Mouse (Mus musculus): Measurements from ENCODE around the gene Pcdh17. TPM values are rescaled to one million over a fixed set of nuclear protein-coding genes. Genes with fewer than 3 reads are reported as not detected.

The Pcdh17 gene
- polyA plus RNA-seq, 1 experiment, result 35.2 TPM

- WGBS, result 1% methylated on average over 21 of the region's 21 CpGs
- peak overlapping the region; percentile 6 for H3K27ac ChIP-seq (ENCODE audit: insufficient read depth, low read depth, low read length)
- peaks cover 11% of the 10 kb centered on the region; the same call in 1 of the 2 replicates for H3K4me1 ChIP-seq (ENCODE audit: control insufficient read depth, insufficient read depth, low read length)
- TF ChIP-seq POLR2A (IDR thresholded peaks at IDR 0.05; ENCODE audit: insufficient read depth, low read depth, low read length), result no peak
- no peak for TF ChIP-seq CTCF (IDR thresholded peaks at IDR 0.05; ENCODE audit: insufficient read depth, low read depth, low read length)
- peak overlapping the region; percentile 88 for H3K4me3 ChIP-seq (ENCODE audit: insufficient read depth, low read depth, low read length)
Observed at GRCm38 (mm10) chr14:84444663-84445502, 1.5 kb downstream of the Pcdh17 start.

GRCm38 (mm10) chr14:84445503-84446410 lies 2.4 kb downstream of the Pcdh17 start:
- Histone ChIP-seq H3K4me1 (ENCODE audit: control insufficient read depth, insufficient read depth, low read length) (peaks cover 11% of the 10 kb centered on the region; the same call in 1 of the 2 replicates), H3K27ac (ENCODE audit: insufficient read depth, low read depth, low read length) (peak overlapping the region; percentile 6), H3K4me3 (ENCODE audit: insufficient read depth, low read depth, low read length) (peak overlapping the region; percentile 88)
- WGBS, result under 1% methylated on average over 59 of the region's 59 CpGs
- TF ChIP-seq POLR2A (IDR thresholded peaks at IDR 0.05; ENCODE audit: insufficient read depth, low read depth, low read length) (0 out of 2 replicates have a peak, but pooled peaks have one; percentile 29), CTCF (IDR thresholded peaks at IDR 0.05; ENCODE audit: insufficient read depth, low read depth, low read length) (no peak)

DNA sequence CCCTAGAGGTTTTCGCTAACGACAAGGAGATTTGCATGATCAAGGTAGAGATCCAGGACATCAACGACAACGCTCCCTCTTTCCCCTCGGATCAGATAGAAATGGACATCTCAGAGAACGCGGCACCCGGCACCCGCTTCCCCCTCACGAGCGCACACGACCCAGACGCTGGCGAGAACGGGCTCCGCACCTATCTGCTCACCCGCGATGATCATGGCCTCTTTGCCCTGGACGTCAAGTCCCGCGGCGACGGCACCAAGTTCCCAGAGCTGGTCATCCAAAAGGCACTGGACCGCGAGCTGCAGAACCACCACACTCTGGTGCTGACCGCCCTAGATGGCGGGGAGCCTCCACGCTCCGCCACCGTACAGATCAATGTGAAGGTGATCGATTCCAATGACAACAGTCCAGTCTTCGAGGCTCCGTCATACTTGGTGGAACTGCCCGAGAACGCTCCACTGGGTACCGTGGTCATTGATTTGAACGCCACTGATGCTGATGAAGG lies 3.1 kb downstream of the Pcdh17 start:
- WGBS, result 5% methylated on average over 37 of the region's 37 CpGs
- H3K4me1 ChIP-seq (ENCODE audit: control insufficient read depth, insufficient read depth, low read length), result peaks cover 11% of the 10 kb centered on the region; the same call in 1 of the 2 replicates
- H3K27ac ChIP-seq (ENCODE audit: insufficient read depth, low read depth, low read length), result peak overlapping the region; percentile 6
- peak overlapping the region; percentile 88 for H3K4me3 ChIP-seq (ENCODE audit: insufficient read depth, low read depth, low read length)
- TF ChIP-seq CTCF (IDR thresholded peaks at IDR 0.05; ENCODE audit: insufficient read depth, low read depth, low read length) (no peak), POLR2A (IDR thresholded peaks at IDR 0.05; ENCODE audit: insufficient read depth, low read depth, low read length) (no peak)

DNA sequence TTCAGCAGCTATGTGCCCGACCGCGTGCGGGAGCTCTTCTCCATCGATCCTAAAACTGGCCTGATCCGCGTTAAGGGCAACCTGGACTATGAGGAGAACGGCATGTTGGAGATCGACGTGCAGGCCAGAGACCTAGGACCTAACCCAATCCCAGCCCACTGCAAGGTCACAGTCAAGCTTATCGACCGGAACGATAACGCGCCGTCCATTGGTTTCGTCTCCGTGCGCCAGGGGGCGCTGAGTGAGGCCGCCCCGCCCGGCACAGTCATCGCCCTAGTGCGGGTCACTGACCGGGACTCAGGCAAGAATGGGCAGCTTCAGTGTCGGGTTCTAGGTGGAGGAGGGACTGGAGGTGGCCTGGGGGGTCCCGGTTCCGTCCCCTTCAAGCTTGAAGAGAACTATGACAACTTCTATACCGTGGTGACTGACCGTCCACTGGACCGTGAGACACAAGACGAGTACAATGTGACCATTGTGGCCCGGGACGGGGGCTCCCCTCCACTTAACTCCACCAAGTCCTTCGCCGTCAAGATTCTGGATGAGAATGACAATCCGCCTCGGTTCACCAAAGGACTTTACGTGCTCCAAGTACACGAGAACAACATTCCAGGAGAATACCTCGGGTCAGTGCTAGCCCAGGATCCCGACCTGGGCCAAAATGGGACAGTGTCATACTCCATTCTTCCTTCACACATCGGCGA lies 3.7 kb downstream of the Pcdh17 start:
- Histone ChIP-seq H3K4me1 (ENCODE audit: control insufficient read depth, insufficient read depth, low read length) (peaks cover 11% of the 10 kb centered on the region; the same call in 1 of the 2 replicates), H3K4me3 (ENCODE audit: insufficient read depth, low read depth, low read length) (peak overlapping the region; percentile 88), H3K27ac (ENCODE audit: insufficient read depth, low read depth, low read length) (peak overlapping the region; percentile 10)
- TF ChIP-seq CTCF (IDR thresholded peaks at IDR 0.05; ENCODE audit: insufficient read depth, low read depth, low read length) (peak; percentile 76; the same call in 1 of the 2 replicates), POLR2A (IDR thresholded peaks at IDR 0.05; ENCODE audit: insufficient read depth, low read depth, low read length) (no peak)
- WGBS, result 6% methylated on average over 45 of the region's 45 CpGs

- H3K27ac ChIP-seq (ENCODE audit: insufficient read depth, low read depth, low read length), result peak overlapping the region; percentile 10
- TF ChIP-seq POLR2A (IDR thresholded peaks at IDR 0.05; ENCODE audit: insufficient read depth, low read depth, low read length), result no peak
- TF ChIP-seq CTCF (IDR thresholded peaks at IDR 0.05; ENCODE audit: insufficient read depth, low read depth, low read length), result no peak
- 4% methylated on average over 45 of the region's 45 CpGs for whole genome bisulfite sequencing
- peak overlapping the region; percentile 88 for H3K4me3 ChIP-seq (ENCODE audit: insufficient read depth, low read depth, low read length)
- peaks cover 11% of the 10 kb centered on the region; the same call in 1 of the 2 replicates for H3K4me1 ChIP-seq (ENCODE audit: control insufficient read depth, insufficient read depth, low read length)
Observed at GRCm38 (mm10) chr14:84447661-84448380, 4.5 kb downstream of the Pcdh17 start.

DNA sequence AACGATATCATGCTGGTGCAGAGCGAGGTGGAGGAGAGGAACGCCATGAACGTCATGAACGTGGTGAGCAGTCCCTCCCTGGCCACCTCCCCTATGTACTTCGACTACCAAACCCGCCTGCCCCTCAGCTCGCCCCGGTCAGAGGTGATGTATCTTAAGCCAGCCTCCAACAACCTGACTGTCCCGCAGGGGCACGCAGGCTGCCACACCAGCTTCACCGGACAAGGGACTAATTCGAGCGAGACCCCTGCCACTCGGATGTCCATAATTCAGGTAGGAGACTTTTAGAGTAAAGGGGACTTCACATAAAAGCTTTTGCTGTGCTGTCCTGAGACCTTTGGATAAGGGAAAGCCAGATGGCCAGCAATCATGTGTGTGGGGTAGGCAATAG lies 5.0 kb downstream of the Pcdh17 start:
- peak overlapping the region; percentile 88 for H3K4me3 ChIP-seq (ENCODE audit: insufficient read depth, low read depth, low read length)
- peaks cover 11% of the 10 kb centered on the region; the same call in 1 of the 2 replicates for H3K4me1 ChIP-seq (ENCODE audit: control insufficient read depth, insufficient read depth, low read length)
- 5% methylated on average over 15 of the region's 15 CpGs for WGBS
- TF ChIP-seq CTCF (IDR thresholded peaks at IDR 0.05; ENCODE audit: insufficient read depth, low read depth, low read length) (no peak), POLR2A (IDR thresholded peaks at IDR 0.05; ENCODE audit: insufficient read depth, low read depth, low read length) (no peak)
- peak overlapping the region; percentile 10; the same call in 1 of the 2 replicates for H3K27ac ChIP-seq (ENCODE audit: insufficient read depth, low read depth, low read length)

DNA sequence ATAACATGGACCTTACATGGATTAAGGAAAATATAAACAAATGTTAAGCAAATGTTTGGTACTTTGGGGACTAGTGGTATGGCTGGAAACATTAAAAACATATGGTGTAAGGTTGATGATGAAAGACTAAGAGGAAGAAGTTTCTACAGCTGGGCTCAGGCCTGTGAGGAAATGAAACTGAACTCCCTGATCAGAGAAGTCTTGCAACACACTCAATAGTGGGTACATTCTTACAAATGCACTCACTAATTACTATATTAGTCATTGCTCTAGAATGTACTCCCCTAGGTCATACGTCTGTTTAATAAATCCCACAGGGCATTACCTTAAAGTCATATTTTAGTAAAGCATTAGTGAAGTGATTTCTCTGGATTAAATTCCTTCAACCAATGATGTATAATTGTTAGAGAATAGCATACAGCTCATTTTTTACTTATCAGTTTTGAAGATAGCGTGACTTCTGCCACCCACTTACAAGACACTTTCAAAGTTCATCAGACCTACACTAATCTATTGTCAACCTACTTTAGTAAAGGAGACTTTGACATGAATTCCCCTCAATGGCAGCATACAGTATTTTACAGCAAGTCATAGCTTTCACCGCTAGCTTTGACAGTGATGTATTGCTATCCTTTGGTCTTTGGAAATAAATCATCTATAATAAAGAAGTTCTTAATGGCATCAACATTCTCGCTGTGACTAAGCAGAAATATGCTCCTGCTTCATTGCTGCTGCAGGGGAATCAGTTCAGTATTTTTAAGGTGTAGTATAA lies 10.9 kb downstream of the Pcdh17 start:
- Histone ChIP-seq H3K4me3 (ENCODE audit: insufficient read depth, low read depth, low read length) (no peak overlapping the region), H3K4me1 (ENCODE audit: control insufficient read depth, insufficient read depth, low read length) (no peaks in the 10 kb centered on the region), H3K27ac (ENCODE audit: insufficient read depth, low read depth, low read length) (no peak overlapping the region)
- WGBS, result 75% methylated on average over 4 of the region's 4 CpGs
- TF ChIP-seq POLR2A (IDR thresholded peaks at IDR 0.05; ENCODE audit: insufficient read depth, low read depth, low read length), result no peak
- no peak for TF ChIP-seq CTCF (IDR thresholded peaks at IDR 0.05; ENCODE audit: insufficient read depth, low read depth, low read length)

Measured in olfactory bulb, adult 2 months (tissue).